Mouse (Mus musculus) activated CD4-positive, CD25-positive, alpha-beta regulatory T cell, adult 4 months (primary cell): ENCODE results near the gene Apoo. TPM values are rescaled to one million over a fixed set of nuclear protein-coding genes. Genes with fewer than 3 reads are reported as not detected.

Source experiments
- polyA plus RNA-seq, 2 experiments: library from polyadenylated mRNA; unstranded; fragments of 100-300 nt; shearing (Covaris generic); gene quantifications; one replicate each; pipeline ENCODE4 v1.2.1; 2017

Gene Apoo
- polyA plus RNA-seq, 2 experiments from 2014 or later: 18.5 to 22.4 TPM

Other genes starting within 250 kb of the Apoo start
- 10 to 100 TPM; 34.2 to 43.3 TPM for gene Zfx, start 243.4 kb upstream of the Apoo start, polyA plus RNA-seq
- 10 to 100 TPM; 69.3 to 77.1 TPM for gene Eif2s3x, start 154.3 kb upstream of the Apoo start, polyA plus RNA-seq
- gene Klhl15, start 132.5 kb upstream of the Apoo start, polyA plus RNA-seq: 1 to 10 TPM; 7.5 to 9.4 TPM
- not detected for gene Fam90a1b, start 340 bp upstream of the Apoo start, polyA plus RNA-seq
- gene Maged1, start 175.0 kb downstream of the Apoo start, polyA plus RNA-seq: 1 to 10 TPM; 6.9 to 7.7 TPM